Mouse (Mus musculus): ENCODE data around the gene Cd163l1. TPM values are rescaled to one million over a fixed set of nuclear protein-coding genes. Genes with fewer than 3 reads are reported as not detected.

Cd163l1 gene
- polyA plus RNA-seq (2017; shearing (Covaris generic)): 3.7 TPM

GRCm38 (mm10) chr7:140217967-140218366 lies at the start of gene Cd163l1:
Gene Cd163l1 (plus strand): TSS chr7:140218267.

GRCm38 (mm10) chr7:140172936-140173335 lies 45.1 kb upstream of the Cd163l1 start, which contains the start of gene Olfr523:
Gene Olfr523 (plus strand): TSS chr7:140173217.

GRCm38 (mm10) chr7:140205864-140206263 lies 12.2 kb upstream of the Cd163l1 start, which contains the start of gene Olfr524:
Gene Olfr524 (minus strand): TSS chr7:140205964.

GRCm38 (mm10) chr7:140247216-140247615 lies 29.1 kb downstream of the Cd163l1 start, which contains the start of gene 5830411N06Rik:
Gene 5830411N06Rik (plus strand): TSS chr7:140247284.

Other genes with a start within 250 kb of the Cd163l1 start
- gene 6430531B16Rik, start 239.5 kb upstream of the Cd163l1 start, polyA plus RNA-seq (2017; shearing (Covaris generic)): 0.87 TPM
- 11.3 TPM for gene Adam8, start 225.7 kb upstream of the Cd163l1 start, polyA plus RNA-seq (2017; shearing (Covaris generic))
- gene Zfp511, start 181.9 kb upstream of the Cd163l1 start, polyA plus RNA-seq (2017; shearing (Covaris generic)): 46.2 TPM
- gene Tubgcp2, start 181.6 kb upstream of the Cd163l1 start, polyA plus RNA-seq (2017; shearing (Covaris generic)): 29.8 TPM
- not detected for gene Msx3, start 169.2 kb upstream of the Cd163l1 start, polyA plus RNA-seq (2017; shearing (Covaris generic))
- not detected for gene Caly, start 135.7 kb upstream of the Cd163l1 start, polyA plus RNA-seq (2017; shearing (Covaris generic))
- gene Prap1, start 124.9 kb upstream of the Cd163l1 start, polyA plus RNA-seq (2017; shearing (Covaris generic)): not detected
- 6.1 TPM for gene Fuom, start 115.8 kb upstream of the Cd163l1 start, polyA plus RNA-seq (2017; shearing (Covaris generic))
- gene Paox, start 102.5 kb upstream of the Cd163l1 start, polyA plus RNA-seq (2017; shearing (Covaris generic)): 2.3 TPM
- gene Echs1, start 101.8 kb upstream of the Cd163l1 start, polyA plus RNA-seq (2017; shearing (Covaris generic)): 27.2 TPM
- gene Mtg1, start 80.7 kb upstream of the Cd163l1 start, polyA plus RNA-seq (2017; shearing (Covaris generic)): 17.8 TPM
- gene Sprn, start 63.4 kb upstream of the Cd163l1 start, polyA plus RNA-seq (2017; shearing (Covaris generic)): not detected
- gene Olfr522, start 53.5 kb upstream of the Cd163l1 start, polyA plus RNA-seq (2017; shearing (Covaris generic)): not detected
- gene Olfr523, start 45.0 kb upstream of the Cd163l1 start, polyA plus RNA-seq (2017; shearing (Covaris generic)): not detected
- 0.85 TPM for gene Olfr524, start 12.3 kb upstream of the Cd163l1 start, polyA plus RNA-seq (2017; shearing (Covaris generic))
- 9.9 TPM for gene 5830411N06Rik, start 29.0 kb downstream of the Cd163l1 start, polyA plus RNA-seq (2017; shearing (Covaris generic))
- 0.26 TPM for gene Olfr525, start 102.6 kb downstream of the Cd163l1 start, polyA plus RNA-seq (2017; shearing (Covaris generic))
- gene Olfr527, start 115.8 kb downstream of the Cd163l1 start, polyA plus RNA-seq (2017; shearing (Covaris generic)): not detected
- 1.4 TPM for gene Olfr60, start 143.4 kb downstream of the Cd163l1 start, polyA plus RNA-seq (2017; shearing (Covaris generic))
- gene Olfr530, start 158.1 kb downstream of the Cd163l1 start, polyA plus RNA-seq (2017; shearing (Covaris generic)): 0.64 TPM
- not detected for gene Olfr531, start 184.7 kb downstream of the Cd163l1 start, polyA plus RNA-seq (2017; shearing (Covaris generic))
- gene Olfr532, start 203.4 kb downstream of the Cd163l1 start, polyA plus RNA-seq (2017; shearing (Covaris generic)): 0.10 TPM
- gene Olfr533, start 245.1 kb downstream of the Cd163l1 start, polyA plus RNA-seq (2017; shearing (Covaris generic)): not detected

Measured in effector memory CD4-positive, alpha-beta T cell, adult 5 months (primary cell).